Mouse (Mus musculus): ENCODE results near the gene Ppp6r2. TPM values are rescaled to one million over a fixed set of nuclear protein-coding genes. Genes with fewer than 3 reads are reported as not detected.

The Ppp6r2 gene
- polyA plus RNA-seq (2014; fragmentation: Illumina TruSeq; extraction: RNeasy Lipid Tissue Mini Kit (QIAGEN cat#74804); ENCODE audit: low read depth, low replicate concordance): 16.1 TPM

DNA sequence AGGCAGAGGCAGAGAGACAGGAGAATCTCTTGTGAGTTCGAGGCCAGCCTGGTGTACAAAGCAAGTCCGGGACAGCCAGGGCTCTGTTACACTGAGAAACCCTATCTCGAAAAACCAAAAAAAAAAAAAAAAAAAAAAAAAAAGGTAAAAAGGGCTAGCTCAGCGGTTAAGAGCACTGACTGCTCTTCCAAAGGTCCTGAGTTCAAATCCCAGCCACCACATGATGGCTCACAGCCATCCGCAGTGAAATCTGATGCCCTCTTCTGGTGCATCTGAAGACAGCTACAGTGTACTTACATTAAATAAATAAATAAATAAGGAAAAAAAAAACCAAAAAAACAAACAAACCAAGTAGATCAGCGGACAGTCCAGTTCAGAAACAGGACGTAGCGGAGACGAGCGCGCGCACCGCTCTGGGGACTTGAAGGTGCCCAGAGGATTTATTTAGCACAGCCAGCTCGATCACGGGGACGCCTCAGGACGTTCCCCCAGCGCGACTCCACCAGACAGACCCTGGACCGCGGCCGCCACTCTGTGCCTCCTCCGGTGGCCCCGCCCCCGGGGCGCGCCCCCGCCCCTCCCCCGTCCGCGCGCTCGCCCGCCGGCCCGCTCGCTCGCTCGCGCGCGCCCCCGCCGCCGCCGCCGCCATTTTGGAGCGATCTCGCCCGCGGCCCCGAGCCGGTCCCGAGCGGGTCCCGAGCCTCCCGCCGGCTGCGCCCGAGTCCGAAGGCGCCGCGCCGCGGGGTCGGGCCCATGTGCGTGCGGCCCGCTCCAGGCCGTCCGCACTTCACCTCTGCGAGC lies at the start of gene Ppp6r2:
Ppp6r2 (plus strand) TSS at position 639 of the 801 bp plus-strand sequence.

GRCm38 (mm10) chr15:89180571-89181229 lies 30.7 kb upstream of the Ppp6r2 start, which contains the start of gene Plxnb2:
Gene Plxnb2, minus strand, starts transcription at chr15:89180788.

GRCm38 (mm10) chr15:89196313-89196706 lies 15.0 kb upstream of the Ppp6r2 start, which contains the start of gene Dennd6b:
Gene Dennd6b, minus strand, starts transcription at chr15:89196496.

DNA sequence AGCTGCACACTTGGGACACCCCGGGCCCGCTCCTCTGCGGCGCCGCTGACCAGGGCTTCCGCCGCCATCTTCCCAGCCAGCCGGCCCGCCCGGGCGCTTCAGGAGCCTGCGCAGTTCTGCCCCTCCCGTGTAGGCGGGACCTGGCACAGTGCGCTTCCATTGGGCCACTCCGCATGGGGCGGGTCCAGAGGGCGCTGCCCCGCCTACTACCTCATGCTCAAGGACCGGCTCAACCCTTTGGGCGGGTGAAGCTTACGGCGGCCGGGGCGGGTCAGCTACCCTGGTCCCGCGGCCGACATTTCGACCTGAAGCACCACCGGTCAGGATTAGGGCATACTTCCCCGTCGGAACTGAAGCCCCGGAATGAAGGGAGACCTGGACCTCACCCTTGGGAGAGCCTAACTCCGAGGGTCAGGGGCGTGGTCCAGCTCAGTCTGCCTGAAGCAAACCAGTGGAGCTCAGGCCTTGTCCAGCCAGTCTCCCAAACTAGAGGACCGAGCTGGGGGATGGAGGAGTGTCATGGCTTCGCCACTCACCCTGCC lies 103.9 kb downstream of the Ppp6r2 start, which contains the start of gene Sbf1:
Sbf1 (minus strand) TSS at position 122 of the 542 bp plus-strand sequence.

DNA sequence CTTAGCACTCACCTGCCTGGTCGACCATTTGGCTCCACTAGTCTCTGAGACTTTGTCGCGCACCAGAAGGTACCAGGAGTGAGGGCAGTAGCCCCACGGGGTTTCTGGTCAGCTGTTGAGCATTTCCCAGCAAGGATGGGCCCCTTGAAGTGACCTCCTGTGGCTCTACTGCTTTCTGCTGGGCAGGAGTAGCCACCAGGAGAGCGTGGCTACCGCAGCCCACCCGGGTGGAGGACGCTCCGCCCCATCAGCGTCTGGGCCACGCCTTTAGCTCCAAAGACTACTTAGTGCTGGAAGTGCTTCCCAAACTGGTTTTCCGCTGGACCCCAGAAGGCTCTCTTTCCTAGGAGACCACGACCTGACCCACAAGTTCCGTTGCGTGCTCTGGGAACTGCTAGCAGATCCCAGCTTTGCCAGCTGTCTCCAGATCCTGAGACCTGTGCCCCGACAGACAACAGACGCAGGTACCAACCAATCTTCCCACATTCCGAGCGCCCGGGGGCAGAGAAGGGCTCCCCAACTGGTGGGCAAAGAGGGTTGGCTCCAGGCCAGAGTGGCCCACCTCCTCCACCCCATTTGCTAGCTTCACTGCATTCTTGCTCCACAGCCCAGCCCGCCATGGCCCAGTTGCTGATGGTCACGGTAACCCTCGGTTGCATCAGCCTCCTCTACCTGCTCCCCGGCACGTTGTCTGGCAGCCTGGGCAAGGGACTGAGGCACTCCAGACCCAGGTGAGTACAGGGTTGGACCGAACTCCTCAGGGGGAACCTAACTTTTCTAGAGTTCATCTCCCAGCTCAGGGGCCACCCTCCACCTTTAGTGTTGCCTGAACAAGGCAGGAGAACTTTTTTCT lies 111.5 kb downstream of the Ppp6r2 start, which contains the start of gene Adm2:
Adm2 (plus strand) TSS at position 51 of the 853 bp plus-strand sequence.

GRCm38 (mm10) chr15:89334271-89334670 lies 122.9 kb downstream of the Ppp6r2 start, which contains the start of gene Miox:
Gene Miox, plus strand, starts transcription at chr15:89334398.

Other genes starting within 250 kb of the Ppp6r2 start
- gene Mlc1, start 232.5 kb upstream of the Ppp6r2 start, polyA plus RNA-seq (2014; fragmentation: Illumina TruSeq; extraction: RNeasy Lipid Tissue Mini Kit (QIAGEN cat#74804); ENCODE audit: low read depth, low replicate concordance): 14.4 TPM
- 50.2 TPM for gene Mov10l1, start 228.6 kb upstream of the Ppp6r2 start, polyA plus RNA-seq (2014; fragmentation: Illumina TruSeq; extraction: RNeasy Lipid Tissue Mini Kit (QIAGEN cat#74804); ENCODE audit: low read depth, low replicate concordance)
- not detected for gene Panx2, start 151.8 kb upstream of the Ppp6r2 start, polyA plus RNA-seq (2014; fragmentation: Illumina TruSeq; extraction: RNeasy Lipid Tissue Mini Kit (QIAGEN cat#74804); ENCODE audit: low read depth, low replicate concordance)
- gene Trabd, start 136.4 kb upstream of the Ppp6r2 start, polyA plus RNA-seq (2014; fragmentation: Illumina TruSeq; extraction: RNeasy Lipid Tissue Mini Kit (QIAGEN cat#74804); ENCODE audit: low read depth, low replicate concordance): 0.84 TPM
- 1.8 TPM for gene Selenoo, start 122.5 kb upstream of the Ppp6r2 start, polyA plus RNA-seq (2014; fragmentation: Illumina TruSeq; extraction: RNeasy Lipid Tissue Mini Kit (QIAGEN cat#74804); ENCODE audit: low read depth, low replicate concordance)
- 1.2 TPM for gene Tubgcp6, start 88.4 kb upstream of the Ppp6r2 start, polyA plus RNA-seq (2014; fragmentation: Illumina TruSeq; extraction: RNeasy Lipid Tissue Mini Kit (QIAGEN cat#74804); ENCODE audit: low read depth, low replicate concordance)
- not detected for gene Hdac10, start 82.9 kb upstream of the Ppp6r2 start, polyA plus RNA-seq (2014; fragmentation: Illumina TruSeq; extraction: RNeasy Lipid Tissue Mini Kit (QIAGEN cat#74804); ENCODE audit: low read depth, low replicate concordance)
- 0.18 TPM for gene Mapk12, start 70.8 kb upstream of the Ppp6r2 start, polyA plus RNA-seq (2014; fragmentation: Illumina TruSeq; extraction: RNeasy Lipid Tissue Mini Kit (QIAGEN cat#74804); ENCODE audit: low read depth, low replicate concordance)
- gene Mapk11, start 61.9 kb upstream of the Ppp6r2 start, polyA plus RNA-seq (2014; fragmentation: Illumina TruSeq; extraction: RNeasy Lipid Tissue Mini Kit (QIAGEN cat#74804); ENCODE audit: low read depth, low replicate concordance): 0.31 TPM
- gene Plxnb2, start 30.8 kb upstream of the Ppp6r2 start, polyA plus RNA-seq (2014; fragmentation: Illumina TruSeq; extraction: RNeasy Lipid Tissue Mini Kit (QIAGEN cat#74804); ENCODE audit: low read depth, low replicate concordance): 4.6 TPM
- 1.0 TPM for gene Dennd6b, start 15.1 kb upstream of the Ppp6r2 start, polyA plus RNA-seq (2014; fragmentation: Illumina TruSeq; extraction: RNeasy Lipid Tissue Mini Kit (QIAGEN cat#74804); ENCODE audit: low read depth, low replicate concordance)
- 5.4 TPM for gene Sbf1, start 103.8 kb downstream of the Ppp6r2 start, polyA plus RNA-seq (2014; fragmentation: Illumina TruSeq; extraction: RNeasy Lipid Tissue Mini Kit (QIAGEN cat#74804); ENCODE audit: low read depth, low replicate concordance)
- gene Adm2, start 111.2 kb downstream of the Ppp6r2 start, polyA plus RNA-seq (2014; fragmentation: Illumina TruSeq; extraction: RNeasy Lipid Tissue Mini Kit (QIAGEN cat#74804); ENCODE audit: low read depth, low replicate concordance): not detected
- gene Miox, start 122.8 kb downstream of the Ppp6r2 start, polyA plus RNA-seq (2014; fragmentation: Illumina TruSeq; extraction: RNeasy Lipid Tissue Mini Kit (QIAGEN cat#74804); ENCODE audit: low read depth, low replicate concordance): 0.21 TPM
- gene Lmf2, start 144.1 kb downstream of the Ppp6r2 start, polyA plus RNA-seq (2014; fragmentation: Illumina TruSeq; extraction: RNeasy Lipid Tissue Mini Kit (QIAGEN cat#74804); ENCODE audit: low read depth, low replicate concordance): 1.1 TPM
- 9.2 TPM for gene Ncaph2, start 144.2 kb downstream of the Ppp6r2 start, polyA plus RNA-seq (2014; fragmentation: Illumina TruSeq; extraction: RNeasy Lipid Tissue Mini Kit (QIAGEN cat#74804); ENCODE audit: low read depth, low replicate concordance)
- 0.62 TPM for gene Sco2, start 162.3 kb downstream of the Ppp6r2 start, polyA plus RNA-seq (2014; fragmentation: Illumina TruSeq; extraction: RNeasy Lipid Tissue Mini Kit (QIAGEN cat#74804); ENCODE audit: low read depth, low replicate concordance)
- gene Tymp, start 165.5 kb downstream of the Ppp6r2 start, polyA plus RNA-seq (2014; fragmentation: Illumina TruSeq; extraction: RNeasy Lipid Tissue Mini Kit (QIAGEN cat#74804); ENCODE audit: low read depth, low replicate concordance): not detected
- not detected for gene Odf3b, start 167.7 kb downstream of the Ppp6r2 start, polyA plus RNA-seq (2014; fragmentation: Illumina TruSeq; extraction: RNeasy Lipid Tissue Mini Kit (QIAGEN cat#74804); ENCODE audit: low read depth, low replicate concordance)
- not detected for gene Klhdc7b, start 173.4 kb downstream of the Ppp6r2 start, polyA plus RNA-seq (2014; fragmentation: Illumina TruSeq; extraction: RNeasy Lipid Tissue Mini Kit (QIAGEN cat#74804); ENCODE audit: low read depth, low replicate concordance)
- gene Syce3, start 198.9 kb downstream of the Ppp6r2 start, polyA plus RNA-seq (2014; fragmentation: Illumina TruSeq; extraction: RNeasy Lipid Tissue Mini Kit (QIAGEN cat#74804); ENCODE audit: low read depth, low replicate concordance): 49.1 TPM
- 21.4 TPM for gene Cpt1b, start 214.3 kb downstream of the Ppp6r2 start, polyA plus RNA-seq (2014; fragmentation: Illumina TruSeq; extraction: RNeasy Lipid Tissue Mini Kit (QIAGEN cat#74804); ENCODE audit: low read depth, low replicate concordance)
- gene C730034F03Rik, start 218.0 kb downstream of the Ppp6r2 start, polyA plus RNA-seq (2014; fragmentation: Illumina TruSeq; extraction: RNeasy Lipid Tissue Mini Kit (QIAGEN cat#74804); ENCODE audit: low read depth, low replicate concordance): 8.2 TPM
- 0.28 TPM for gene Gm44502, start 218.1 kb downstream of the Ppp6r2 start, polyA plus RNA-seq (2014; fragmentation: Illumina TruSeq; extraction: RNeasy Lipid Tissue Mini Kit (QIAGEN cat#74804); ENCODE audit: low read depth, low replicate concordance)
- gene Chkb, start 218.4 kb downstream of the Ppp6r2 start, polyA plus RNA-seq (2014; fragmentation: Illumina TruSeq; extraction: RNeasy Lipid Tissue Mini Kit (QIAGEN cat#74804); ENCODE audit: low read depth, low replicate concordance): 36.5 TPM
- gene Mapk8ip2, start 242.4 kb downstream of the Ppp6r2 start, polyA plus RNA-seq (2014; fragmentation: Illumina TruSeq; extraction: RNeasy Lipid Tissue Mini Kit (QIAGEN cat#74804); ENCODE audit: low read depth, low replicate concordance): 2.8 TPM